Mouse (Mus musculus) MEL (cell line): Measurements from ENCODE around the gene Slc38a2. TPM values are rescaled to one million over a fixed set of nuclear protein-coding genes. Genes with fewer than 3 reads are reported as not detected.

Experiments
- DNase-seq: peaks from one replicate; pipeline ENCODE4 v3.0.0; 2011; ENCODE audit warnings: low read depth, low spot score
- H3K27ac ChIP-seq: 2 replicates; pipeline ENCODE4 v1.5.1; 2012; ENCODE audit warnings: low read depth, mild to moderate bottlenecking, control low read depth, low read length, moderate library complexity; ENCODE audit not compliant: control insufficient read depth
- H3K27me3 ChIP-seq, 2 experiments: fragments of 150-350 bp in 1 of 2; sonication (generic) in 1 of 2; 2 replicates each; pipeline ENCODE4 v1.6.1; 2012; ENCODE audit warnings: low read length in 2 of 2, mild to moderate bottlenecking in 2 of 2, improper control_type of control experiment in 1 of 2, moderate library complexity in 1 of 2; ENCODE audit not compliant: insufficient read depth in 2 of 2, control insufficient read depth in 1 of 2
- H3K36me3 ChIP-seq, 2 experiments: 2 replicates each; pipeline ENCODE4 v1.6.1; 2012 to 2014; ENCODE audit warnings: low read length in 2 of 2, improper control_type of control experiment in 1 of 2, inconsistent platforms in 1 of 2, mild to moderate bottlenecking in 1 of 2; ENCODE audit not compliant: insufficient read depth in 2 of 2, control insufficient read depth in 1 of 2
- H3K4me1 ChIP-seq, 2 experiments: fragments of 150-350 bp in 1 of 2; sonication (generic) in 1 of 2; 2 replicates each; pipeline ENCODE4 v1.6.1; 2012; ENCODE audit warnings: low read length in 2 of 2, improper control_type of control experiment in 1 of 2, mild to moderate bottlenecking in 1 of 2; ENCODE audit not compliant: insufficient read depth in 2 of 2, control insufficient read depth in 1 of 2
- H3K4me3 ChIP-seq, 2 experiments: fragments of 150-350 bp in 1 of 2; sonication (generic) in 1 of 2; 2 replicates each; pipeline ENCODE4 v1.5.1; 2012; ENCODE audit warnings: low read depth in 2 of 2, low read length in 2 of 2, mild to moderate bottlenecking in 2 of 2, moderate library complexity in 2 of 2, control low read depth in 1 of 2, improper control_type of control experiment in 1 of 2; ENCODE audit not compliant: control insufficient read depth in 1 of 2, insufficient read depth in 1 of 2
- H3K79me2 ChIP-seq: 2 replicates; pipeline ENCODE4 v1.6.1; 2012; ENCODE audit warnings: mild to moderate bottlenecking, low read length, moderate library complexity; ENCODE audit not compliant: control insufficient read depth, poor library complexity, insufficient read depth
- H3K9ac ChIP-seq: 2 replicates; pipeline ENCODE4 v1.6.1; 2012; ENCODE audit warnings: low read depth, mild to moderate bottlenecking, control low read depth, low read length, moderate library complexity; ENCODE audit not compliant: control insufficient read depth, poor library complexity, severe bottlenecking
- H3K9me3 ChIP-seq: fragments of 150-350 bp; sonication (generic); replicated peaks from 2 replicates; pipeline ENCODE4 v1.6.1; 2012; ENCODE audit warnings: mild to moderate bottlenecking, low read length, improper control_type of control experiment, moderate library complexity; ENCODE audit not compliant: insufficient read depth
- CHD1 ChIP-seq: IDR thresholded peaks from 2 replicates; pipeline ENCODE4 v1.6.1; 2012; ENCODE audit warnings: low read depth, mild to moderate bottlenecking, inconsistent platforms, low read length, improper control_type of control experiment
- CHD2 ChIP-seq: IDR thresholded peaks from 2 replicates; pipeline ENCODE4 v1.6.1; 2011; ENCODE audit warnings: low read length, improper control_type of control experiment
- CTCF ChIP-seq, 3 experiments: IDR thresholded peaks in 2 of 3; conservative IDR thresholded peaks in 1 of 3; 2 replicates each; pipeline ENCODE4 v1.5.1; 2011 to 2012; ENCODE audit warnings: low read length in 3 of 3, low read depth in 2 of 3, mild to moderate bottlenecking in 2 of 3, improper control_type of control experiment in 1 of 3, inconsistent platforms in 1 of 3, mixed read lengths in 1 of 3, moderate library complexity in 1 of 3; ENCODE audit not compliant: control insufficient read depth in 1 of 3, insufficient read depth in 1 of 3, poor library complexity in 1 of 3, severe bottlenecking in 1 of 3
- E2F4 ChIP-seq: IDR thresholded peaks from 2 replicates; pipeline ENCODE4 v1.6.1; 2011; ENCODE audit warnings: low read depth, low read length, improper control_type of control experiment, borderline replicate concordance
- ELF1 ChIP-seq: IDR thresholded peaks from 2 replicates; pipeline ENCODE4 v1.6.1; 2014; ENCODE audit warnings: low read depth, mild to moderate bottlenecking, inconsistent platforms, low read length, improper control_type of control experiment, moderate library complexity
- EP300 ChIP-seq, 2 experiments: IDR thresholded peaks; 2 replicates each; pipeline ENCODE4 v1.6.1; 2011; ENCODE audit warnings: improper control_type of control experiment in 2 of 2, low read length in 2 of 2, low read depth in 1 of 2, mild to moderate bottlenecking in 1 of 2
- ETS1 ChIP-seq: IDR thresholded peaks from 2 replicates; pipeline ENCODE4 v1.6.1; 2012; ENCODE audit warnings: low read depth, mild to moderate bottlenecking, inconsistent platforms, low read length, improper control_type of control experiment, moderate library complexity
- GABPA ChIP-seq: IDR thresholded peaks from 2 replicates; pipeline ENCODE4 v1.6.1; 2012; ENCODE audit warnings: low read depth, mild to moderate bottlenecking, inconsistent platforms, low read length, improper control_type of control experiment, moderate library complexity
- GATA1 ChIP-seq: IDR thresholded peaks from 2 replicates; pipeline ENCODE4 v1.6.1; 2011; ENCODE audit warnings: low read depth, low read length, improper control_type of control experiment
- HCFC1 ChIP-seq: IDR thresholded peaks from 2 replicates; pipeline ENCODE4 v1.6.1; 2012; ENCODE audit warnings: low read depth, mild to moderate bottlenecking, inconsistent platforms, low read length, improper control_type of control experiment, moderate library complexity
- JUND ChIP-seq: IDR thresholded peaks from 2 replicates; pipeline ENCODE4 v1.6.1; 2011; ENCODE audit warnings: low read depth, mild to moderate bottlenecking, improper control_type of control experiment, low read length
- KAT2A ChIP-seq: conservative IDR thresholded peaks from 2 replicates; pipeline ENCODE4 v1.6.1; 2012; ENCODE audit warnings: low read depth, low read length, improper control_type of control experiment, inconsistent platforms
- MAFK ChIP-seq: IDR thresholded peaks from 2 replicates; pipeline ENCODE4 v1.6.1; 2011; ENCODE audit warnings: low read depth, mild to moderate bottlenecking, low read length, improper control_type of control experiment, borderline replicate concordance
- MAX ChIP-seq: IDR thresholded peaks from 2 replicates; pipeline ENCODE4 v1.6.1; 2011; ENCODE audit warnings: low read length, improper control_type of control experiment
- MAZ ChIP-seq: IDR thresholded peaks from 2 replicates; pipeline ENCODE4 v1.6.1; 2012; ENCODE audit warnings: low read depth, mild to moderate bottlenecking, inconsistent platforms, low read length, improper control_type of control experiment
- MEF2A ChIP-seq: IDR thresholded peaks from 2 replicates; pipeline ENCODE4 v1.6.1; 2014; ENCODE audit warnings: low read depth, mild to moderate bottlenecking, inconsistent platforms, low read length, improper control_type of control experiment; ENCODE audit not compliant: poor library complexity, insufficient replicate concordance, severe bottlenecking; ENCODE audit errors: extremely low read depth
- MXI1 ChIP-seq: IDR thresholded peaks from 2 replicates; pipeline ENCODE4 v1.6.1; 2011; ENCODE audit warnings: mild to moderate bottlenecking, low read depth, low read length, improper control_type of control experiment
- MYB ChIP-seq: IDR thresholded peaks from 2 replicates; pipeline ENCODE4 v1.6.1; 2011; ENCODE audit warnings: mild to moderate bottlenecking, low read depth, low read length, improper control_type of control experiment
- MYC ChIP-seq: IDR thresholded peaks from 2 replicates; pipeline ENCODE4 v1.6.1; 2011; ENCODE audit warnings: low read depth, mild to moderate bottlenecking, low read length, improper control_type of control experiment, moderate library complexity
- NELFE ChIP-seq: IDR thresholded peaks from 2 replicates; pipeline ENCODE4 v1.6.1; 2011; ENCODE audit warnings: low read depth, low read length, improper control_type of control experiment
- NRF1 ChIP-seq: IDR thresholded peaks from 2 replicates; pipeline ENCODE4 v1.6.1; 2014; ENCODE audit warnings: low read depth, mild to moderate bottlenecking, inconsistent platforms, low read length, improper control_type of control experiment, moderate library complexity; ENCODE audit not compliant: poor library complexity, insufficient read depth, severe bottlenecking
- POLR2A ChIP-seq, 2 experiments: IDR thresholded peaks; 2 replicates each; pipeline ENCODE4 v1.6.1; 2011 to 2012; ENCODE audit warnings: low read length in 2 of 2, mild to moderate bottlenecking in 2 of 2, control low read depth in 1 of 2, improper control_type of control experiment in 1 of 2, low read depth in 1 of 2, moderate library complexity in 1 of 2; ENCODE audit not compliant: control insufficient read depth in 1 of 2, insufficient read depth in 1 of 2, poor library complexity in 1 of 2
- POLR2AphosphoS2 ChIP-seq: IDR thresholded peaks from 2 replicates; pipeline ENCODE4 v1.6.1; 2011; ENCODE audit warnings: low read length, improper control_type of control experiment
- POLR2AphosphoS5 ChIP-seq: IDR thresholded peaks from 2 replicates; pipeline ENCODE4 v1.6.1; 2012; ENCODE audit warnings: low read depth, borderline replicate concordance, mild to moderate bottlenecking, inconsistent platforms, low read length, moderate library complexity, mixed read lengths
- RAD21 ChIP-seq: IDR thresholded peaks from 2 replicates; pipeline ENCODE4 v1.6.1; 2011; ENCODE audit warnings: mild to moderate bottlenecking, low read depth, low read length, improper control_type of control experiment
- RCOR1 ChIP-seq: IDR thresholded peaks from 2 replicates; pipeline ENCODE4 v1.6.1; 2012; ENCODE audit warnings: low read depth, mild to moderate bottlenecking, inconsistent platforms, low read length, improper control_type of control experiment
- SIN3A ChIP-seq: IDR thresholded peaks from 2 replicates; pipeline ENCODE4 v1.6.1; 2012; ENCODE audit warnings: low read length, improper control_type of control experiment, inconsistent platforms
- SMC3 ChIP-seq: IDR thresholded peaks from 2 replicates; pipeline ENCODE4 v1.6.1; 2011; ENCODE audit warnings: low read depth, low read length, improper control_type of control experiment
- TAL1 ChIP-seq: IDR thresholded peaks from 2 replicates; pipeline ENCODE4 v1.6.1; 2012; ENCODE audit warnings: mild to moderate bottlenecking, inconsistent platforms, low read length, moderate library complexity, mixed read lengths
- TBP ChIP-seq: IDR thresholded peaks from 2 replicates; pipeline ENCODE4 v1.8.0; 2011; ENCODE audit warnings: low read depth, low read length, improper control_type of control experiment
- TCF12 ChIP-seq: IDR thresholded peaks from 2 replicates; pipeline ENCODE4 v1.6.1; 2014; ENCODE audit warnings: low read depth, mild to moderate bottlenecking, inconsistent platforms, low read length, improper control_type of control experiment, moderate library complexity
- UBTF ChIP-seq: IDR thresholded peaks from 2 replicates; pipeline ENCODE4 v1.6.1; 2012; ENCODE audit warnings: low read depth, mild to moderate bottlenecking, inconsistent platforms, low read length, improper control_type of control experiment, moderate library complexity, borderline replicate concordance; ENCODE audit not compliant: insufficient read depth
- USF1 ChIP-seq: IDR thresholded peaks from 2 replicates; pipeline ENCODE4 v1.6.1; 2014; ENCODE audit warnings: low read depth, mild to moderate bottlenecking, inconsistent platforms, low read length, improper control_type of control experiment, moderate library complexity
- USF2 ChIP-seq, 2 experiments: IDR thresholded peaks; 2 replicates each; pipeline ENCODE4 v1.6.1; 2011 to 2012; ENCODE audit warnings: improper control_type of control experiment in 2 of 2, low read length in 2 of 2, borderline replicate concordance in 1 of 2, inconsistent platforms in 1 of 2, low read depth in 1 of 2, mild to moderate bottlenecking in 1 of 2; ENCODE audit not compliant: insufficient read depth in 1 of 2
- ZC3H11A ChIP-seq: IDR thresholded peaks from 2 replicates; pipeline ENCODE4 v1.6.1; 2012; ENCODE audit warnings: low read depth, mild to moderate bottlenecking, inconsistent platforms, low read length, improper control_type of control experiment
- ZKSCAN1 ChIP-seq: IDR thresholded peaks from 2 replicates; pipeline ENCODE4 v1.6.1; 2012; ENCODE audit warnings: low read depth, mild to moderate bottlenecking, inconsistent platforms, low read length, improper control_type of control experiment, moderate library complexity
- ZMIZ1 ChIP-seq: IDR thresholded peaks from 2 replicates; pipeline ENCODE4 v1.6.1; 2012; ENCODE audit warnings: low read depth, mild to moderate bottlenecking, inconsistent platforms, low read length, improper control_type of control experiment, moderate library complexity
- ZNF384 ChIP-seq: IDR thresholded peaks from 2 replicates; pipeline ENCODE4 v1.6.1; 2012; ENCODE audit warnings: low read depth, mild to moderate bottlenecking, inconsistent platforms, low read length, improper control_type of control experiment
- polyA plus RNA-seq, 2 experiments: library from polyadenylated mRNA; stranded (reverse) in 1 of 2; unstranded in 1 of 2; fragments of >175 nt in 1 of 2; fragments of >200 nt in 1 of 2; gene quantifications; 2 replicates each; pipeline versions ENCODE4 v1.2.1 to v1.2.4; 2012; ENCODE audit warnings: low replicate concordance in 2 of 2, low read depth in 1 of 2; ENCODE audit not compliant: insufficient read length in 2 of 2, insufficient read depth in 1 of 2, missing spikeins in 1 of 2
- total RNA-seq: library from RNA; depleted of rRNA; stranded (reverse); fragments of 300-350 nt; gene quantifications from 2 replicates; pipeline ENCODE4 v1.2.3, GENCODE M21; 2012

Gene Slc38a2
- total and polyA plus RNA-seq, 3 experiments: 80.6 to 590 (median 177) TPM

- peak overlapping the region; percentile 75 for H3K27ac ChIP-seq
- H3K4me1 ChIP-seq: peaks cover 26 to 30% of the 10 kb centered on the region in 2 experiments
- no peaks in the 10 kb centered on the region for H3K9me3 ChIP-seq
- H3K36me3 ChIP-seq: peaks cover 0 to 41% of the 10 kb centered on the region in 2 experiments; a peak in 2 of 4 replicates
- H3K27me3 ChIP-seq: no peaks in the 10 kb centered on the region
- peak; percentile 60 for DNase-seq
- peaks cover 13% of the 10 kb centered on the region for H3K79me2 ChIP-seq
- H3K4me3 ChIP-seq: no peak overlapping the region; a peak in 2 of 4 replicates
- peak overlapping the region; percentile 77 for H3K9ac ChIP-seq
- TF ChIP-seq TCF12 (no peak), ETS1 (no peak), MXI1 (peak; percentile 45), CHD2 (no peak; the same call in 1 of the 2 replicates), EP300 (IDR thresholded peaks at IDR 0.05; ENCODE audit: low read depth in 1 of 2, low read length in 2 of 2) (peak; percentile 37 to 40; a peak in 3 of 4 replicates), TAL1 (no peak), NELFE (0 out of 2 replicates have a peak, but pooled peaks have one; percentile 20), ZC3H11A (0 out of 2 replicates have a peak, but pooled peaks have one; percentile 3), POLR2AphosphoS5 (no peak), SIN3A (peak; percentile 50), GABPA (no peak), POLR2A (IDR thresholded peaks at IDR 0.05; ENCODE audit: control insufficient read depth in 1 of 2, insufficient read depth in 1 of 2, low read depth in 1 of 2, low read length in 2 of 2, poor library complexity in 1 of 2) (no peak), RCOR1 (no peak), MAZ (0 out of 2 replicates have a peak, but pooled peaks have one; percentile 17), MAFK (no peak), E2F4 (0 out of 2 replicates have a peak, but pooled peaks have one; percentile 56), ZNF384 (peak; percentile 40; the same call in 1 of the 2 replicates), ZMIZ1 (no peak), CTCF (IDR thresholded peaks at IDR 0.05 in 2 of 3, conservative IDR thresholded peaks at IDR 0.05 in 1 of 3; ENCODE audit: control insufficient read depth in 1 of 3, insufficient read depth in 1 of 3, low read depth in 2 of 3, low read length in 3 of 3, poor library complexity in 1 of 3, severe bottlenecking in 1 of 3) (no peak), SMC3 (no peak), ZKSCAN1 (no peak), KAT2A (no peak), JUND (no peak), UBTF (no peak), MYB (no peak), USF1 (no peak), RAD21 (no peak), GATA1 (no peak), USF2 (IDR thresholded peaks at IDR 0.05; ENCODE audit: borderline replicate concordance in 1 of 2, insufficient read depth in 1 of 2, low read depth in 1 of 2, low read length in 2 of 2) (no peak), MYC (no peak), HCFC1 (no peak), MEF2A (no peak), POLR2AphosphoS2 (no peak), ELF1 (no peak), NRF1 (no peak), MAX (peak; percentile 62), CHD1 (no peak), TBP (0 out of 2 replicates have a peak, but pooled peaks have one; percentile 9)
Measured at GRCm38 (mm10) chr15:96708428-96708827, 8.9 kb upstream of the Slc38a2 start.
